Mouse (Mus musculus): ENCODE data around the gene Olfr150. TPM values are rescaled to one million over a fixed set of nuclear protein-coding genes. Genes with fewer than 3 reads are reported as not detected.
"Not testable (repeated sequence)": the region's sequence is repeated elsewhere in the genome, so short reads cannot be mapped to it uniquely, and the experiment has no call there.

Olfr150 gene
- not detected in 2 replicates for polyA plus RNA-seq (2016; fragmentation: Nextera tagmentation; extraction: Ambion mirVana)

GRCm38 (mm10) chr9:39730678-39731077 is at the start of gene Olfr150:
Olfr150 (plus strand) TSS chr9:39730978.
- no peaks in the 10 kb centered on the region for H3K36me3 ChIP-seq
- no peak within 1 kb of the TSS for H3K4me2 ChIP-seq
- H3K9me3 ChIP-seq (replicated peaks): no peaks in the 10 kb centered on the region
- no peaks in the 10 kb centered on the region for H3K27me3 ChIP-seq (replicated peaks)
- H3K9ac ChIP-seq: no peak within 1 kb of the TSS
- H3K4me3 ChIP-seq: no peak within 1 kb of the TSS
- no peaks in the 10 kb centered on the region for H3K4me1 ChIP-seq (replicated peaks)
- H3K27ac ChIP-seq (ENCODE audit: poor library complexity, severe bottlenecking): no peak within 1 kb of the TSS
- ATAC-seq (ENCODE audit: insufficient number of reproducible peaks, low FRiP score): no peak

GRCm38 (mm10) chr9:39701123-39701522 is 29.7 kb upstream of the Olfr150 start:
- not testable (repeated sequence) for H3K4me2 ChIP-seq; ATAC-seq (ENCODE audit: insufficient number of reproducible peaks, low FRiP score); H3K36me3 ChIP-seq; H3K4me3 ChIP-seq; H3K27ac ChIP-seq (ENCODE audit: poor library complexity, severe bottlenecking); H3K9ac ChIP-seq; H3K4me1 ChIP-seq (replicated peaks); H3K27me3 ChIP-seq (replicated peaks); H3K9me3 ChIP-seq (replicated peaks)
- 82% methylated on average over 8 of the region's 8 CpGs for WGBS

- Histone ChIP-seq H3K9me3 (replicated peaks) (no peaks in the 10 kb centered on the region), H3K27ac (ENCODE audit: poor library complexity, severe bottlenecking) (no peak within 1 kb of the TSS), H3K9ac (no peak within 1 kb of the TSS), H3K27me3 (replicated peaks) (no peaks in the 10 kb centered on the region), H3K4me3 (no peak within 1 kb of the TSS), H3K4me2 (no peak within 1 kb of the TSS), H3K36me3 (no peaks in the 10 kb centered on the region), H3K4me1 (replicated peaks) (no peaks in the 10 kb centered on the region; the same call in 1 of the 2 replicates)
- ATAC-seq (ENCODE audit: insufficient number of reproducible peaks, low FRiP score): no peak
Measured at GRCm38 (mm10) chr9:39707017-39707416, 23.8 kb upstream of the Olfr150 start, which contains the start of gene Olfr149. Olfr149 (minus strand) TSS chr9:39707117.

- no peaks in the 10 kb centered on the region for H3K36me3 ChIP-seq
- ATAC-seq (ENCODE audit: insufficient number of reproducible peaks, low FRiP score): 0 out of 2 replicates have a peak, but pooled peaks have one; percentile 42
Measured at GRCm38 (mm10) chr9:39708958-39709357, 21.8 kb upstream of the Olfr150 start.

GRCm38 (mm10) chr9:39711053-39711452 is 19.7 kb upstream of the Olfr150 start, which contains the start of gene Olfr965:
Olfr965 (plus strand) TSS chr9:39711353.
- Histone ChIP-seq H3K9me3 (replicated peaks) (no peaks in the 10 kb centered on the region), H3K4me3 (no peak within 1 kb of the TSS), H3K36me3 (no peaks in the 10 kb centered on the region), H3K4me2 (no peak within 1 kb of the TSS), H3K27ac (ENCODE audit: poor library complexity, severe bottlenecking) (no peak within 1 kb of the TSS), H3K27me3 (replicated peaks) (no peaks in the 10 kb centered on the region), H3K4me1 (replicated peaks) (no peaks in the 10 kb centered on the region; the same call in 1 of the 2 replicates), H3K9ac (no peak within 1 kb of the TSS)
- no peak for ATAC-seq (ENCODE audit: insufficient number of reproducible peaks, low FRiP score)

More at GRCm38 (mm10) chr9:39708958-39709357, 21.8 kb upstream of the Olfr150 start:
- Histone ChIP-seq H3K9me3 (replicated peaks) (no peaks in the 10 kb centered on the region), H3K27ac (ENCODE audit: poor library complexity, severe bottlenecking) (no peak overlapping the region), H3K4me1 (replicated peaks) (no peaks in the 10 kb centered on the region; the same call in 1 of the 2 replicates), H3K4me2 (no peak overlapping the region), H3K4me3 (no peak overlapping the region), H3K9ac (no peak overlapping the region), H3K27me3 (replicated peaks) (no peaks in the 10 kb centered on the region)
- 45% methylated on average over 3 of the region's 3 CpGs for WGBS

GRCm38 (mm10) chr9:39740741-39741140 is 10.0 kb downstream of the Olfr150 start:
- H3K4me1 ChIP-seq (replicated peaks): no peaks in the 10 kb centered on the region
- 85% methylated on average over 1 of the region's 1 CpGs for WGBS
- no peak overlapping the region for H3K4me3 ChIP-seq
- no peak for ATAC-seq (ENCODE audit: insufficient number of reproducible peaks, low FRiP score)
- no peaks in the 10 kb centered on the region for H3K36me3 ChIP-seq
- no peak overlapping the region for H3K4me2 ChIP-seq
- no peak overlapping the region for H3K9ac ChIP-seq
- no peaks in the 10 kb centered on the region for H3K27me3 ChIP-seq (replicated peaks)
- H3K9me3 ChIP-seq (replicated peaks): peaks cover 3% of the 10 kb centered on the region; the same call in 1 of the 2 replicates
- H3K27ac ChIP-seq (ENCODE audit: poor library complexity, severe bottlenecking): no peak overlapping the region

- no peak for ATAC-seq (ENCODE audit: insufficient number of reproducible peaks, low FRiP score)
Measured at GRCm38 (mm10) chr9:39745949-39746348, 15.2 kb downstream of the Olfr150 start, which contains the start of gene Olfr967. Olfr967 (plus strand) TSS chr9:39746249.

GRCm38 (mm10) chr9:39746428-39746827 is 15.7 kb downstream of the Olfr150 start:
- peaks cover 3% of the 10 kb centered on the region; the same call in 1 of the 2 replicates for H3K9me3 ChIP-seq (replicated peaks)
- 72% methylated on average over 1 of the region's 1 CpGs for WGBS
- no peaks in the 10 kb centered on the region for H3K4me1 ChIP-seq (replicated peaks)
- no peak overlapping the region for H3K9ac ChIP-seq
- H3K4me2 ChIP-seq: no peak overlapping the region
- no peak for ATAC-seq (ENCODE audit: insufficient number of reproducible peaks, low FRiP score)
- H3K36me3 ChIP-seq: no peaks in the 10 kb centered on the region
- H3K27ac ChIP-seq (ENCODE audit: poor library complexity, severe bottlenecking): no peak overlapping the region
- no peak overlapping the region for H3K4me3 ChIP-seq
- no peaks in the 10 kb centered on the region for H3K27me3 ChIP-seq (replicated peaks)

More at GRCm38 (mm10) chr9:39745949-39746348, 15.2 kb downstream of the Olfr150 start, which contains the start of gene Olfr967:
- Histone ChIP-seq H3K36me3 (no peaks in the 10 kb centered on the region), H3K4me1 (replicated peaks) (no peaks in the 10 kb centered on the region), H3K27ac (ENCODE audit: poor library complexity, severe bottlenecking) (no peak within 1 kb of the TSS), H3K4me3 (no peak within 1 kb of the TSS), H3K27me3 (replicated peaks) (no peaks in the 10 kb centered on the region), H3K4me2 (no peak within 1 kb of the TSS), H3K9me3 (replicated peaks) (peaks cover 3% of the 10 kb centered on the region; the same call in 1 of the 2 replicates), H3K9ac (no peak within 1 kb of the TSS)

GRCm38 (mm10) chr9:39783153-39783552 is 52.4 kb downstream of the Olfr150 start, which contains the start of gene Olfr968:
Olfr968 (minus strand) TSS chr9:39783253.
- Histone ChIP-seq H3K27ac (ENCODE audit: poor library complexity, severe bottlenecking) (no peak within 1 kb of the TSS), H3K36me3 (no peaks in the 10 kb centered on the region), H3K9ac (no peak within 1 kb of the TSS), H3K27me3 (replicated peaks) (no peaks in the 10 kb centered on the region), H3K4me1 (replicated peaks) (no peaks in the 10 kb centered on the region), H3K4me3 (no peak within 1 kb of the TSS), H3K4me2 (no peak within 1 kb of the TSS), H3K9me3 (replicated peaks) (no peaks in the 10 kb centered on the region)
- ATAC-seq (ENCODE audit: insufficient number of reproducible peaks, low FRiP score): no peak
- 60% methylated on average over 1 of the region's 1 CpGs for WGBS

Other genes starting within 250 kb of the Olfr150 start
- not detected in 2 replicates for gene Olfr44, start 237.0 kb upstream of the Olfr150 start, polyA plus RNA-seq (2016; fragmentation: Nextera tagmentation; extraction: Ambion mirVana)
- not detected in 2 replicates for gene Olfr957, start 215.2 kb upstream of the Olfr150 start, polyA plus RNA-seq (2016; fragmentation: Nextera tagmentation; extraction: Ambion mirVana)
- not detected in 2 replicates for gene Olfr958, start 176.9 kb upstream of the Olfr150 start, polyA plus RNA-seq (2016; fragmentation: Nextera tagmentation; extraction: Ambion mirVana)
- not detected in 2 replicates for gene Olfr959, start 155.4 kb upstream of the Olfr150 start, polyA plus RNA-seq (2016; fragmentation: Nextera tagmentation; extraction: Ambion mirVana)
- gene AW551984, start 126.6 kb upstream of the Olfr150 start, polyA plus RNA-seq (2016; fragmentation: Nextera tagmentation; extraction: Ambion mirVana): 11.0 and 11.4 TPM in 2 replicates
- not detected in 2 replicates for gene Olfr148, start 120.3 kb upstream of the Olfr150 start, polyA plus RNA-seq (2016; fragmentation: Nextera tagmentation; extraction: Ambion mirVana)
- gene Olfr960, start 109.6 kb upstream of the Olfr150 start, polyA plus RNA-seq (2016; fragmentation: Nextera tagmentation; extraction: Ambion mirVana): not detected in 2 replicates
- gene Olfr961, start 85.9 kb upstream of the Olfr150 start, polyA plus RNA-seq (2016; fragmentation: Nextera tagmentation; extraction: Ambion mirVana): not detected in 2 replicates
- gene Olfr963, start 63.8 kb upstream of the Olfr150 start, polyA plus RNA-seq (2016; fragmentation: Nextera tagmentation; extraction: Ambion mirVana): not detected in 2 replicates
- not detected in 2 replicates for gene Olfr149, start 23.9 kb upstream of the Olfr150 start, polyA plus RNA-seq (2016; fragmentation: Nextera tagmentation; extraction: Ambion mirVana)
- not detected in 2 replicates for gene Olfr965, start 19.6 kb upstream of the Olfr150 start, polyA plus RNA-seq (2016; fragmentation: Nextera tagmentation; extraction: Ambion mirVana)
- not detected in 2 replicates for gene Olfr967, start 15.3 kb downstream of the Olfr150 start, polyA plus RNA-seq (2016; fragmentation: Nextera tagmentation; extraction: Ambion mirVana)
- not detected in 2 replicates for gene Olfr968, start 52.3 kb downstream of the Olfr150 start, polyA plus RNA-seq (2016; fragmentation: Nextera tagmentation; extraction: Ambion mirVana)
- not detected in 2 replicates for gene Olfr969, start 60.0 kb downstream of the Olfr150 start, polyA plus RNA-seq (2016; fragmentation: Nextera tagmentation; extraction: Ambion mirVana)
- gene Olfr970, start 77.9 kb downstream of the Olfr150 start, polyA plus RNA-seq (2016; fragmentation: Nextera tagmentation; extraction: Ambion mirVana): not detected in 2 replicates
- not detected in 2 replicates for gene Olfr971, start 105.9 kb downstream of the Olfr150 start, polyA plus RNA-seq (2016; fragmentation: Nextera tagmentation; extraction: Ambion mirVana)
- not detected in 2 replicates for gene Olfr972, start 135.4 kb downstream of the Olfr150 start, polyA plus RNA-seq (2016; fragmentation: Nextera tagmentation; extraction: Ambion mirVana)
- gene Olfr229, start 176.4 kb downstream of the Olfr150 start, polyA plus RNA-seq (2016; fragmentation: Nextera tagmentation; extraction: Ambion mirVana): not detected in 2 replicates
- gene Olfr974, start 206.5 kb downstream of the Olfr150 start, polyA plus RNA-seq (2016; fragmentation: Nextera tagmentation; extraction: Ambion mirVana): not detected in 2 replicates
- gene Olfr975, start 221.1 kb downstream of the Olfr150 start, polyA plus RNA-seq (2016; fragmentation: Nextera tagmentation; extraction: Ambion mirVana): not detected in 2 replicates
- gene Olfr976, start 230.2 kb downstream of the Olfr150 start, polyA plus RNA-seq (2016; fragmentation: Nextera tagmentation; extraction: Ambion mirVana): not detected in 2 replicates